Mouse (Mus musculus) brain, embryonic 14.5 days (tissue): ENCODE results near the gene Far2.

ENCODE experiments used
- CTCF ChIP-seq: fragments of 200-500 bp; IDR thresholded peaks from 2 replicates; pipeline ENCODE4 v1.5.1; 2012; ENCODE audit warnings: inconsistent platforms, mild to moderate bottlenecking, moderate library complexity, borderline replicate concordance; ENCODE audit not compliant: insufficient read depth, insufficient read length; ENCODE audit errors: extremely low read depth
- POLR2A ChIP-seq: fragments of 200-500 bp; IDR thresholded peaks from 2 replicates; pipeline ENCODE4 v1.6.1; 2012; ENCODE audit warnings: mild to moderate bottlenecking, inconsistent platforms, borderline replicate concordance; ENCODE audit not compliant: poor library complexity, insufficient read depth, insufficient read length, severe bottlenecking; ENCODE audit errors: extremely low read depth

DNA sequence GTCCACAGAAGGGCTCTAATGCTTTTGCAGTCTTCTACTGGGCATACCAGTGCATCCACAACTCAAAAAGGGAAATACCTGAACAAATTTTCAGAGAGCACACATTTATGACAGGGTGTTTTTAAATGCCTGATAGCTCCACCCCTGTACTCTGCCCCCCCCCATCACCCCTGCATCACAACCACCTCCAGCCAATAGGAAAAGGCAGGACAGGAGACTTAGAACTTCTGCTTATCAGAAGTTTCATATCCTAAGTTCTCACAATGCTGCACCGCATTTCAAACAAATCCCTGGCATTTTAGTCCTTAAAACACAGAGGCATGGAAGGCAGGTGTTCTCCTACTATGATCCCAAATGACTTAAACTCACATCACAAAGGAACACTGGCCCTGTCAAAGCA is 55.4 kb downstream of the Far2 start:
- TF ChIP-seq POLR2A, result no peak
- no peak for TF ChIP-seq CTCF
